Mouse (Mus musculus) liver, embryonic 14.5 days (tissue): ENCODE results near the gene Pnpla1. TPM values are rescaled to one million over a fixed set of nuclear protein-coding genes. Genes with fewer than 3 reads are reported as not detected.
A peak's percentile ranks its signal among the peaks of the same experiment; 100 is the strongest.

ENCODE experiments used
- ATAC-seq: fragments of 200-750 bp; cut with Nextera tagmentation; 2 replicates; pipeline ENCODE4 v1.8.0; 2017; ENCODE audit warnings: moderate number of reproducible peaks, mild to moderate bottlenecking, moderate library complexity; ENCODE audit not compliant: insufficient read depth
- DNase-seq, 3 experiments: peaks; one replicate each; pipeline ENCODE4 v3.0.0-alpha.2; 2012 to 2013; ENCODE audit warnings: low read depth in 3 of 3, low spot score in 3 of 3
- H3K27ac ChIP-seq: fragments of 300-500 bp; sonication (generic); 2 replicates; pipeline ENCODE4 v1.5.1; 2014; ENCODE audit warnings: moderate library complexity, mild to moderate bottlenecking, control low read depth, inconsistent platforms
- H3K27me3 ChIP-seq: fragments of 300-500 bp; sonication (generic); 2 replicates; pipeline ENCODE4 v1.6.1; 2014; ENCODE audit warnings: mild to moderate bottlenecking, low read length, moderate library complexity; ENCODE audit not compliant: control insufficient read depth, insufficient read depth
- H3K36me3 ChIP-seq: fragments of 300-500 bp; sonication (generic); replicated peaks from 2 replicates; pipeline ENCODE4 v1.6.1; 2014; ENCODE audit warnings: low read depth; ENCODE audit not compliant: control insufficient read depth, insufficient read depth
- H3K4me1 ChIP-seq, 2 experiments: fragments of 200-500 bp in 1 of 2; fragments of 300-500 bp in 1 of 2; sonication (generic) in 1 of 2; replicated peaks; 2 replicates each; pipeline ENCODE4 v1.6.1; 2012 to 2014; ENCODE audit warnings: antibody characterized with exemption in 1 of 2, inconsistent platforms in 1 of 2, low read length in 1 of 2; ENCODE audit not compliant: control insufficient read depth in 2 of 2, insufficient read depth in 2 of 2
- H3K4me2 ChIP-seq: fragments of 300-500 bp; sonication (generic); 2 replicates; pipeline ENCODE4 v1.6.1; 2014; ENCODE audit warnings: low read depth, mild to moderate bottlenecking, control low read depth, moderate library complexity
- H3K4me3 ChIP-seq, 2 experiments: fragments of 200-500 bp in 1 of 2; fragments of 300-500 bp in 1 of 2; sonication (generic) in 1 of 2; 2 replicates each; pipeline ENCODE4 v1.5.1; 2012 to 2014; ENCODE audit warnings: low read depth in 2 of 2, low read length in 2 of 2, mild to moderate bottlenecking in 2 of 2, control low read depth in 1 of 2, inconsistent platforms in 1 of 2, moderate library complexity in 1 of 2; ENCODE audit not compliant: insufficient read depth in 1 of 2
- H3K9ac ChIP-seq: fragments of 300-500 bp; sonication (generic); replicated peaks from 2 replicates; pipeline ENCODE4 v1.6.1; 2014; ENCODE audit warnings: mild to moderate bottlenecking, control low read depth, moderate library complexity
- H3K9me3 ChIP-seq: fragments of 300-500 bp; sonication (generic); 2 replicates; pipeline ENCODE4 v1.6.1; 2016; ENCODE audit warnings: low read length, mixed read lengths; ENCODE audit not compliant: control insufficient read depth
- CTCF ChIP-seq: IDR thresholded peaks from 2 replicates; pipeline ENCODE4 v1.5.1; 2016; ENCODE audit warnings: antibody characterized with exemption, low read depth, control low read depth
- EP300 ChIP-seq: IDR thresholded peaks from 2 replicates; pipeline ENCODE4 v1.6.1; 2016; ENCODE audit warnings: antibody characterized with exemption, low read depth
- WGBS: fragments of 180-500 bp; shearing (Covaris S2); extraction: QIAGEN DNeasy Blood & Tissue Kit; methylation state at CpG from one replicate; pipeline ENCODE4 v1.1.7; 2014; ENCODE audit not compliant: insufficient replicate concordance; 5-methylcytosine and 5-hydroxymethylcytosine counted together
- polyA plus RNA-seq, 2 experiments: library from polyadenylated mRNA; depleted of rRNA in 1 of 2; stranded (reverse) in 1 of 2; unstranded in 1 of 2; fragments of >200 nt; fragmentation: Nextera tagmentation in 1 of 2; extraction: Ambion mirVana in 1 of 2; gene quantifications; 2 replicates each; pipeline versions ENCODE4 v1.2.1 to v1.2.3; 2012 to 2014

Pnpla1 gene
- polyA plus RNA-seq (2012; rRNA removed), result 0.01 and 0.02 TPM in 2 replicates
- polyA plus RNA-seq (2014; fragmentation: Nextera tagmentation; extraction: Ambion mirVana), result 0.04 TPM in 1 of 2 replicates, not detected in the other

DNA sequence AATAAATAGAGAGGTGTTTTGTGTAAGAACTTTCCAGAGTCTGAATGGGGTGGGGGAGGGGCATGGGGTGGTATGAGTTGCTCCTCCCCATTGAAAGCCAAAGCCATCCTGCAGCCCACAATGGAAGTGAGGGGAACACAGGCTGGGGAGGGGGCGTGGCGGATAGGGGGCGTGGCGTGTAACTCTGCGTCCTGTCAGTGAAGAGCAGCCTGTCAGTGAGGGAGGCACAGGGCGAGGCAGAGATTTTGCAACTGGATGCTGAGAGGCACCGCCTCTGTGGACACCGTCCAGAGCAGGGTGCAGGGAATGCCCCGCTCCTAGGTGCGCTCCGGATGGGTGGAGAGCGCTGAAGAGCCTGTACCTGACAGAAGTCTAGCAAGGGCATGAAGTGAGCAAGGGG, at the start of gene Pnpla1:
TSS of gene Pnpla1 (plus strand) at position 207 of the 400 bp plus-strand sequence.
- no peaks in the 10 kb centered on the region for H3K36me3 ChIP-seq
- H3K27ac ChIP-seq, result no peak within 1 kb of the TSS
- TF ChIP-seq CTCF (no peak), EP300 (no peak)
- WGBS, result 31% methylated on average over 12 of the region's 12 CpGs
- no peaks in the 10 kb centered on the region for H3K4me1 ChIP-seq
- H3K4me3 ChIP-seq, result no peak within 1 kb of the TSS
- H3K27me3 ChIP-seq, result no peaks in the 10 kb centered on the region
- H3K4me2 ChIP-seq, result no peak within 1 kb of the TSS
- no peak for ATAC-seq
- no peaks in the 10 kb centered on the region for H3K9me3 ChIP-seq
- H3K9ac ChIP-seq, result no peak within 1 kb of the TSS
- DNase-seq, result no peak

DNA sequence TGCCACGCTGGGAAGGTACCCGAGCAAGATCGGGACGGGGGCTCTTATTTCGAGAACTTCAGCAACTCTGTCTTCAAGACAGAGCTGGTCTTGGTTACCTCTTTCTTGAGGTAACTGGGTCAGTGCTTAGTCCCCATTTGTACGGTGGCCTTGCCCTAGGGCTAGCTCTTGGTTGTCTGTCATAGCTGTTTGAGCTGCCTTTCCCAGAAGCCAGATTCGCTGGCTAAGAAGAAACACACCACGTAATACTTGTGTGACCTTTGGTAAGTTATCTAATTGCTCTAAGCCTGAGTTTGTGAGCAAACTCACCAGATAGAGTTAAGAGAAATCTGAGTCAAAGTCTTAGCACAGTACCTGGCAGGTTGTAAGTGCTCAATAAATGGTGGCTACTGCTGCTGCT, 49.5 kb upstream of the Pnpla1 start:
- Histone ChIP-seq H3K27ac (peak overlapping the region; percentile 93), H3K27me3 (no peaks in the 10 kb centered on the region), H3K4me2 (peak overlapping the region; percentile 79), H3K4me3 (peak overlapping the region in 1 of 2 experiments; percentile 38; a peak in 2 of 4 replicates), H3K9me3 (peaks cover 4% of the 10 kb centered on the region; the same call in 1 of the 2 replicates), H3K36me3 (peaks cover 92% of the 10 kb centered on the region), H3K4me1 (peaks cover 61 to 67% of the 10 kb centered on the region in 2 experiments), H3K9ac (peak overlapping the region; percentile 61)
- 84% methylated on average over 8 of the region's 8 CpGs for WGBS
- ATAC-seq (no peak), DNase-seq (no peak)
- TF ChIP-seq CTCF (no peak), EP300 (no peak)

DNA sequence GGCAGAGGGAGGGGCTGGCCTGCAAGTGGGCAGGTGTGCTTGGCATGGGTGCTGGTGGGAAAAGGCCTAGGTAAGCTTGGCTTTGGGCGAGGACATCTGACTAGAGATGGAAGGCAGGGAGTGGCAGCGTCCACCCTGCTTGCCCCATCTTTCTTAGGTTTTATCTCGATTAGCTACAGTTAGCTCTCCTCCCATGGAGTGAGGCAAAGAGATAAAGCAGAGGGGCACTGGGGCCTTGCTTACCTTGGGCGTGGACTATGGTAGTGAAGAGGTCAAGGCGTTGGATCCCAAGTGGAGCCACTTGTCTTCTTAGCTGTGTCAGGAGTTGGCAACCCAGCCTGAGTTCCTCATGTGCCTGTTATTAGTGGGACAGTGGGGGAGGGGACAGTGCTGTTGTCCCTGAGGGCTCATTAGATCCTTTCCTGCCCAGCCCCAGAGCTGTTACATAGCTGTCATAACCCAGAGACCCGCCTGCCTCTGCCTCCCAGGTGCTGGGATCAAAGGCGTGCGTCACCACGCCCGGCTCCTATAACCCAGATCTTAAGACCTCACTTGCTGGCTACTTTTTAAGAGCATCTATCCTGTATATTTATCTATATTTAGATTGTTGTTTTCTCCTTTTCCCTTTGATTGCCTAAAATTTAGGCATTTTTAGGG, 48.9 kb upstream of the Pnpla1 start:
- Histone ChIP-seq H3K9me3 (peaks cover 4% of the 10 kb centered on the region; the same call in 1 of the 2 replicates), H3K36me3 (peaks cover 94% of the 10 kb centered on the region), H3K27ac (peak overlapping the region; percentile 93), H3K4me3 (peak overlapping the region; percentile 18 to 38; a peak in 3 of 4 replicates), H3K27me3 (no peaks in the 10 kb centered on the region), H3K4me1 (peaks cover 55 to 61% of the 10 kb centered on the region in 2 experiments), H3K4me2 (peak overlapping the region; percentile 79), H3K9ac (peak overlapping the region; percentile 61)
- TF ChIP-seq CTCF (no peak), EP300 (peak; percentile 90)
- WGBS, result 34% methylated on average over 10 of the region's 10 CpGs
- DNase-seq (peak; percentile 76 to 78 (median 78)), ATAC-seq (peak; percentile 96)

DNA sequence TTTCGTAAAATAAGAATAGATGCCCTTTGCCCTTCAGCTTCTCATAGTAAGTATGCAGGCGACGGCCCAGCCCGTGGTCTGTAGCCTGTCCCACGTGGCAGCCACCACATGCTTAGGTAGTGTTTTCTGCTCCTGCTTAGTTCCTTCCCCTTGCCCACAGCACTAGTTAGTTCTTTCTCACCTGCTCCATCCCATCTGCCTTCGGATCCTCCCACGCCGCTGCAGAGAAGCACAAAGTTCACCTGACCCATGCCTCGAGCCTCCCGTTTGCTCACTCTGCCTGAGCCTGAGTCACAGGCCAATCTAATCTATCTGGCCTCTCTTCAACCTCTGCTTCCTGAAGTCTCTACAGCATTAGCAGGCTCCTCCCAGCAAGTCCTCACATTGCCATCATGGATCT, 45.9 kb upstream of the Pnpla1 start:
- no peak overlapping the region for H3K9ac ChIP-seq
- H3K9me3 ChIP-seq, result no peaks in the 10 kb centered on the region
- WGBS, result 73% methylated on average over 10 of the region's 10 CpGs
- H3K4me1 ChIP-seq, result peaks cover 33 to 43% of the 10 kb centered on the region in 2 experiments
- TF ChIP-seq EP300 (no peak), CTCF (no peak)
- ATAC-seq (no peak), DNase-seq (no peak)
- H3K27ac ChIP-seq, result peak overlapping the region; percentile 4
- H3K4me2 ChIP-seq, result no peak overlapping the region
- H3K4me3 ChIP-seq, result no peak overlapping the region
- H3K36me3 ChIP-seq, result peaks cover 96% of the 10 kb centered on the region
- H3K27me3 ChIP-seq, result no peaks in the 10 kb centered on the region

DNA sequence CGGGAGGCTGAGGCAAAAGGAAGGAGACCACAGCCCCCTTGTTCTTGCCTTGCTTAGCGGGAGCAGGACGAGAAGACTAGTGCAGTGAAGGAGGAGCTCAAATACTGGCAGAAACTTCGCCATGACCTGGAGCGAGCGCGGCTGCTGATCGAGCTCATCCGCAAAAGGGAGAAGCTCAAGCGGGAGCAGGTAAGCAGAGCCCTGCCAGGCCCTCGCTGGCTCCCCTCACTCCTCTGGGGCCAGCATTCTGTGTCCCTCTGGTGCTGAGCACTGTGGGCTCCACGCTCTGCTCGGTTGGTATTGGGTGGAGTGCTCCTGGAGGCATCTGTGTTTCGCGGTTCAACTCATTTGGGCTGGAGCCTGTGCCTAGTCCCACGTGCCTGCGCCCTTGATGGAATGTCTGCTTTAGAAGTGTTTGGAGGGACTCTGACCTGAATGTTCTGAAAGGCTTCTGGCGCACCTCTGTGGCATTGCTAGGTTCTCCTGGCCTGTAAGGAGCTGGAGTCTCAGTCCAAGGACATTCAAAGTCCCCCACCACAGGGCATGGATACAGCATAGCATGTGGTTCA, 43.6 kb upstream of the Pnpla1 start:
- no peak for ATAC-seq
- peaks cover 98% of the 10 kb centered on the region for H3K36me3 ChIP-seq
- WGBS, result 89% methylated on average over 18 of the region's 18 CpGs
- no peak overlapping the region for H3K9ac ChIP-seq
- no peak overlapping the region for H3K4me3 ChIP-seq
- H3K27me3 ChIP-seq, result no peaks in the 10 kb centered on the region
- H3K27ac ChIP-seq, result no peak overlapping the region
- H3K9me3 ChIP-seq, result no peaks in the 10 kb centered on the region
- no peak for DNase-seq
- TF ChIP-seq EP300, result no peak
- no peak for TF ChIP-seq CTCF
- peaks cover 10 to 23% of the 10 kb centered on the region in 2 experiments for H3K4me1 ChIP-seq
- H3K4me2 ChIP-seq, result no peak overlapping the region
